Mouse (Mus musculus) left cerebral cortex, adult 8-10 months (tissue): ENCODE data around the gene Trim66. TPM values are rescaled to one million over a fixed set of nuclear protein-coding genes. Genes with fewer than 3 reads are reported as not detected.

ENCODE experiments used
- DNase-seq, 2 experiments: peaks; one replicate each; pipeline ENCODE4 v3.0.0; 2022; ENCODE audit warnings: low spot score in 2 of 2
- total RNA-seq, 4 experiments: library from RNA; stranded (reverse); gene quantifications; 2 replicates each; pipeline ENCODE4 v1.2.4; 2022

Gene Trim66
- total RNA-seq, 4 experiments from 2014 or later, result 19.9 to 22.3 (median 20.7) TPM

DNA sequence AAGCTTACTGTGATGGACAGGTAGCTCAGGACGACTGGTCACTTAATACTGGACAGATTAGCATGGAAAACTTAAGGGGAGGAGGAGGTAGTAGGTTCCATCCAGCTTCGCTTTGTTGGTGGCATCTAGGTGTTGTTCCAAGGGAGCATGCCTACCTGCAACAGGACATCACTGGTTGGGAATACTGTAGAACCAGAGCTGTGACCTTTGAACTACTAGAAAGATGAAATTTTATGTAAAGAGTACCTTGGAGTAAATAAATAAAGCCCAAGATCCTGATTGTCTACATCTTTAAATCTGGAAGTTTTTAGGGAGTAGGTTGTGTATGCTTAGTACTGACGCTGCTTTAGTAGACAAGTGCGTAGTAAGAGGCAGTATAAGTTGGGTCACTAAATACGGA lies 14.2 kb upstream of the Trim66 start:
- DNase-seq, result no peak

DNA sequence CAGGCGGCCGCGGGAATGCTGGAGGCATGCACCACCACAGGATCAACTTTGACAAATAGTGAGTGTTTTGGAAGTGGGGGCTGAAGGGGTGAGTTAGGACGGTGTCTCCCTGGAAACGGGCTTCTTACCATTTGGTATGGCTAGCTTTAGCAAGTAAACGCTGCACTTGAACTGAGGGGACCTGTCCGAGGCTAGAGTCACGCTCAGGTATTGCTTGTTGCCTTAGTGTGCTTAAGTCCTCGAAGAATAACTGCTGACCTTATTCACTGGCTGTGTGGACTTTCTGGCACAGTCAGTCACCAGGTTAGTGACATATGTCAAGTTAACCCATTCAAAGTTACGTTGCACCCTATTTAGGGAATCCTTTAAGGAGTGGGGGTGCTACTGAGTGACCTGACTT lies 12.0 kb upstream of the Trim66 start:
- no peak for DNase-seq

DNA sequence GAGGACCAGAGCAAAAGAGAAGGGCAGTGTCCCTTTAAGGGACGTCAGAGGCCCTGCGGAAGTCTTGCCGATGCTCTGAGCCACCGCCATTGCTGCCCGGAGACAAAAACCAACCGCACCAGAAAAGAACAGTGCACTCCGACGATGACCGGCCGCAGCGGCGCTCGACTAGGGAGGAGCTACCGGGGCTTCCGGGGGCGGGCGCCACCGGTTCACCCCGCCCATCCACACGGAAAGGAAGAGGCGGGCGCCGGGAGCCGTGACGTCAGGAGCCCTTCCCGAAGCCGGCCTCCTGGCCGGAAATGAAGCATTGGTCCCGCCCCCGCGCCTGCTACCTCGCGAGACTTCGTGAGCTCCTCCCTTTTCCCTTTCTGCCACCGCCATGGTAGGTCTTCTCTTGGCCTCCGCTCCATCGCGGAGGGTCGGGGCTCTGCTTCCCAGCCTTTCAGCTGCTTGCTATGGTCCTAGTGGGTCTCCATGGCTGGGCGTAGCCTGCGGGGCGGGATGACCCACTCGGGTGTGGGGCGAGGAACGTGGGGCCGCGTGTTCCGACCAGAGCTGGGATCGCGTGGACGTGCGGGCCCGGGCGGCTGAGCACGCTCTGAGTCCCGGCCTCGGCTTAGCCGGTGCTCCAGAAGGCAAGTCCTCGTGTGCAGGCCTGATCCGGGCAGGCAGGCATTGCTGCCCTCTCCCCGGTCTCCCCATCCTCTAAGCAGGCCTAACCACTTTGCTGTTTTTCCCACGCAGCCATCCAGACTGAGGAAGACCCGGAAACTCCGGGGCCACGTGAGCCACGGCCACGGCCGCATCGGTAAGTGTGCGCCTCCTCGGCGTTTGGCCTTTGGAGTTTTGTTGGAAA lies 11.1 kb upstream of the Trim66 start, which contains the start of gene Rpl27a:
Rpl27a (plus strand) TSS at position 310 of the 859 bp plus-strand sequence.
- peak; percentile 92 to 99 for DNase-seq

GRCm38 (mm10) chr7:109518036-109518681 lies 10.2 kb upstream of the Trim66 start:
- no peak for DNase-seq

- no peak for DNase-seq
These were observed 8.6 kb upstream of the Trim66 start for GRCm38 (mm10) chr7:109516500-109516899.

GRCm38 (mm10) chr7:109511838-109512237 lies 3.9 kb upstream of the Trim66 start:
- DNase-seq, result no peak

DNA sequence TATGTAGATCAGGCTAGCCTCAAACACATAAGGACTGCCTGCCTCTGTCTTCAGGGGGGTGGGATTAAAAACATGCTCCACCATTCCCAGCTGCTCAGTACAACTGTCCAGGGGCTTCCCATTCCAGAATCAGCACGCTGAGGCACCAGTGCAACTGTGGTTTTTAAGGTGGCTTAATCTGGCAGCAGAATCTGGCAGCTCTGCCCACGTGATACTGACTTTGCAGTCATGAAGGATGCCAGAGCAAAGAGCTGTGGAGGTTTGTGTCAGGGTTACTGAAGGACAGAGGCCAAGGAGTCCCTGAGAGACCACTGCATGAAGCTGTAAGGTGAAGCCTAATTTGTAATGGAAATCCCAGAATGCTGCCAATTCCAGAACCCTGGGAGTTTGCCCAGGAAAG lies 2.9 kb upstream of the Trim66 start:
- no peak for DNase-seq

DNA sequence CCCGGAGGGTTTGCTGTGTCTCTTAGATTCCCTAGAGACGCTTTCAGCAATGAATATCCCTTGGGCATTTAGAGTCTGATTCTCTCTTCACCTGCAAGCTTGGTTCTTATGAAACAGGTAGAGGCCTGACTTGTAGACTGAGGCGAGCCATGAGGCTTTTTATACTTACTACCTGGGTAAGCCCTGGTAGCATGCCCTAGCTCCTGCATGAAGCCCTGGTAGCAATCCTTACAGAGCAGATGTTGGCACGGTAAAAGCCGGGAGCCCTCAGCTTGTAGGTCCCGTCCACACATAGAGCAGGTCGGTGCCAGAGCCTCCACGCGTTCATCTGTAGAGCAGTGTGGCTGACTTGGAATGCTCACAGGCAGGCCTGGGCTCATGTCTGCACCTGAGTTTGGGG lies 362 bp downstream of the Trim66 start:
- no peak for DNase-seq

DNA sequence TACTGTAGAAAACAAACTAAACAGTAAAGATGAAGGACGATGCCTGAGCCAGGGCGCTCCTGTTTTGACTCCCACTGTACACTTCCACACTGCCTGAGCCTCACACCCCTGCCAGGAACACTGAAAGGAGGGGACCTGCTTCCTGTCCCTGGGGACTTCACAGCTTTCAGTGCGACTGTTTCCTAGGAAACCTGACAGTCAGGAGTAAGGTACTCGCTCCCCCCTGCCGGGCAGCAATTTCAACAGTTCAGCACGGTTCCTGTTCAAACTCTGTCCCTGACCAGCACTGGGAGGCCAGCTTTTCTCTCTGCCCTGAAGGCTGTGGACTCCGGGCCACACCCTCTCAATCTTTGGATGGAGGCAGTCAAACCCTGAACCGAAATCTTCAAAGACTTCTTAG lies 815 bp downstream of the Trim66 start:
- no peak for DNase-seq

DNA sequence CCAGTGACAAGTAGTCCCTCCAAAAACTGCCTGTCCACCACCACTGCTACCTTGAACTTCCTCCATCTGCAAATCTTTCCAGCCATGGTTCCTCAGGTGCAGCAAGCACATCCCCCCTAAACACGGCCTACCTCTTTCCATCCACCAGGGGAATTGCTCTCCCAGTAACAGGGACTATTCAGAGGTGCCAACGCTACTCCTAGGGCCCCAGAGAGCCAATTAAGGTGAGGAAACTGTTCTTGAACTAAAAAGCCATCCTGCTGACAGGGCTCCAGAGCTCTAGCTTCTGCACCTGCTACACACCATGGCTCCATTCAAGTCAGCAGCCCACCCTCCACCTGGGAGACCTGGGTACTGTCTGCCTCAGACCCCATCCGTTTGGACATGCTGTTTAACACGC lies 10.4 kb downstream of the Trim66 start:
- DNase-seq, result no peak

GRCm38 (mm10) chr7:109493319-109494316 lies 14.3 kb downstream of the Trim66 start:
- peak; percentile 52 to 53 for DNase-seq

- peak in 1 of 2 experiments; percentile 33 for DNase-seq
These were observed 15.2 kb downstream of the Trim66 start for GRCm38 (mm10) chr7:109492616-109493318.

DNA sequence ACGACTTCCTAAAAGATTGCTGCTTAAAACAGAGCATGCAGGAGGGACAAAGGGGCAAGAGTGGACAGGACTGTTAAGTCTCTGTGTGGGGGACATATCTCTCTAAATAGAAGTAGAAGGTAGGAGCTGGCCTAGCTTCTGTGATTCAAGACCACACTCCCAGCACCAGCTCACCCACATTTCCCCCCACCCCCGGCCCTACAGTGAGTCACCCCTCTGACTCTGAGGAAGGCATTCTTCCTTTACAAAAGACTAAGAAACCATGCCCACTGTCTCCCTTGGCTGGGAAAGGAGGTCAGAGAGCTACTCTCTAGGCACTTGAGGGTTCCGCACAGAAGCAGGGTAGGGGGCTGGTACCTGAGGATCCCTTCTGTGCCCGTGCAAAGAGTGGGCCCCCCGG lies 23.7 kb downstream of the Trim66 start:
- DNase-seq, result no peak

DNA sequence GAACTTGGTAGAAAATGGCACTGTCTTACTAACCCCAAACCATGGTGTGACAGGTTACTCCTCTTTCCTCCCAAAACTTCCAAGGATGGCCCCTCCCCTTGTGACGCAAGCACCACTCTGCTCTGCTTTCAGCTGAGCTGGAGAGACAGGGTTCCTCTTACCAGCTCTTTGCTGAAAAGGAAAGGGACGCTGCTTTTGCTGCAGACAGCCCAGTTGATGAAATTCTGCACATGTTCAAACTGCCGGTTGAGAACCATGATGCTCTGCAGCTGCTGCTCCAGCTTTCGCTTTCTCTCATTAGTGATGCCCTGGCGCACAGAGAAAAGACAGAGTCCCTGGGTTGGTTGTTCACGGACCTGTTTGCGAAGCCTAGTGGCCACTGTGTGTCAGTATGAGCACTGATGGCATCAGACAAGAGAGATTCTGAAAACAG lies 27.2 kb downstream of the Trim66 start:
- DNase-seq, result no peak

DNA sequence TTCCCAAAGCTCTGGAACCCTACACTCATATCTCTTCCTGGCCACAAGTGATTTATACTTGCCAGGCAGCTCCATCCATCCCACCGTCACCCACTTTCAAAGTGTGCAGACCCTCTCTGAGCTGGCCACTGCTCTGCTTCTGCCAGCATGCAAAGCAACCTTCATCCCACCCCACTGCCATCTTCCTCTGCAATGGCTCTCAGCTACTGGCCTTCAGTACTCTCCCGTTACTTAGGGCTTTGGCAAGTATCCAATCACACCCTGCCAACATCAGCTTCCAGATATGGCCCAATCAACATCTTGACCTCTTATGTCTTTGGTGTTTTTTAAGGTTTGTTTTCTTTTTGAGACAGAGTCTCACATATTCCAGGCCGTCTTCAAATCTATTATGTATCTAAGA lies 30.0 kb downstream of the Trim66 start:
- DNase-seq, result no peak

- no peak for DNase-seq
These were observed 37.2 kb downstream of the Trim66 start for GRCm38 (mm10) chr7:109470700-109471099.

DNA sequence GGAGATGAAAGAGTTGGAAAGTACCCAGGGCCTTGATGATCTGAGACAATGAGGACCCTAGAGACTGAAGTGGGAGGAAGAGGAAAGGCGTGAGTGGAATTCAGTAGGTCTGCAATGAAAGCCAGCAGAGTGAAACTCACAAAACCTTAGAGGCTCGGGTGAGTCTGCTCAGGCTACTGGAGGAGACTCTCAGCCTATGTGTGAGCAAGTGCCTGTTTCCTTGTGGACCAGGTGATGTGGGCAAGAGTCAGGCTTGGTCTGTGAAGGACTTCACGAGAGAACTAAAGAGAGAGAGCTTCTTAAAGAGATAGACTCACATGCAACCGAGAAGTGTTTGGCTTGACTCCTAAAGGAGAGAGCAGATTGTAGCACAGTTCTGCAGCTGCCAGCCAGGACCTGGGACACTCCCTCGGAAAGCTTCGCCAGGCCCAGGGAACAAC lies 39.7 kb downstream of the Trim66 start:
- no peak for DNase-seq

GRCm38 (mm10) chr7:109467591-109467990 lies 40.3 kb downstream of the Trim66 start:
- DNase-seq, result peak in 1 of 2 experiments; percentile 41

- no peak for DNase-seq
These were observed 47.2 kb downstream of the Trim66 start for GRCm38 (mm10) chr7:109460698-109461097.

DNA sequence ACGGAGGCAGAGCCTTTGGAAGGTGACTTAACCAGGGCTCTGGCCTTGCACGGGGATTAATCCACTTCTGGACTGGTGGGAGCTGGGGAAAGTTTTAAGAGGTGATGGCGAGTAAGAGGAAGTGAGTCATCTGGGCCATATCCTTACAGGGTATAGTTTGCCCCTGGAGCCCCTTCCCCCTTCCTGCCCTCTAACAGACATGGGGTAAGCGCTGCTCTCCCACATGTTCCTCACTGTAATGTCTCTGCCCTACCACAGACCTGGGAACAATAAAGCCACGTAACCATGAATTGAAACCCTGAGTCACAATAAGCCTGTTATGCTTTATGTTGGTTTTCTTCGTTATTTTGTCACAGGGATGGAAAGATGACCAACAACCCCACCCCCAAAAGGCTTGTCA lies 51.4 kb downstream of the Trim66 start:
- no peak for DNase-seq

GRCm38 (mm10) chr7:109455748-109456147 lies 52.2 kb downstream of the Trim66 start:
- no peak for DNase-seq
